13 mouse cellular contexts compared by ENCODE assay signal in genomic region chr9:99152699-99153490, GRCm38 (mm10). TPM values are rescaled to one million over a fixed set of nuclear protein-coding genes. Genes with fewer than 3 reads are reported as not detected.
DNase-seq lines count a peak whose midpoint lies in the region; ATAC-seq and TF ChIP-seq lines count a peak whose summit lies in the region.
"Had no signal": no experiment of that assay in that cellular context is flagged by ENCODE, and none has a peak within 500 bp of the region (broad histone marks: within the 10 kb centered on the region; RNA-seq: fewer than 3 reads in every experiment).

No protein-coding gene starts in this region.

- no peaks in the 10 kb centered on the region for H3K36me3 ChIP-seq in forebrain, embryonic 13.5 days (ENCODE audit: poor library complexity, severe bottlenecking)
- no peaks in the 10 kb centered on the region for H3K36me3 ChIP-seq in forebrain, embryonic 12.5 days (replicated peaks)
- no peaks in the 10 kb centered on the region for H3K36me3 ChIP-seq in kidney, embryonic 15.5 days
- no peaks in the 10 kb centered on the region for H3K36me3 ChIP-seq in midbrain, embryonic 12.5 days
- no peaks in the 10 kb centered on the region for H3K36me3 ChIP-seq in midbrain, embryonic 10.5 days
- H3K36me3 ChIP-seq in myocyte (ENCODE audit: control insufficient read depth, insufficient read depth) = no peaks in the 10 kb centered on the region
- H3K36me3 ChIP-seq: embryonic facial prominence, embryonic 12.5 days; intestine, embryonic 15.5 days; liver, embryonic 12.5 days had no signal

- H3ac ChIP-seq in myocyte (ENCODE audit: control insufficient read depth, insufficient read length) = no peak overlapping the region

- DNase-seq in kidney, adult 11 months = no peak
- no peak for DNase-seq in midbrain, embryonic 10.5 days (ENCODE audit: low spot score)
- DNase-seq in left cerebral cortex, adult 8-10 months (ENCODE audit: low spot score in 2 of 2) = no peak
- DNase-seq: gastrocnemius, adult 2 months; layer of hippocampus, postnatal 36 days had no signal

- H3K4me2 ChIP-seq in forebrain, embryonic 13.5 days = no peak overlapping the region
- H3K4me2 ChIP-seq in forebrain, embryonic 12.5 days = no peak overlapping the region
- no peak overlapping the region for H3K4me2 ChIP-seq in kidney, embryonic 15.5 days
- no peak overlapping the region for H3K4me2 ChIP-seq in midbrain, embryonic 12.5 days (replicated peaks)
- peak overlapping the region; percentile 44 for H3K4me2 ChIP-seq in myocyte (ENCODE audit: low read depth)
- H3K4me2 ChIP-seq: embryonic facial prominence, embryonic 12.5 days; intestine, embryonic 15.5 days; liver, embryonic 12.5 days had no signal

- TF ChIP-seq POLR2A in myocyte (IDR thresholded peaks at IDR 0.05; ENCODE audit: insufficient read length, low read depth) = no peak

- H3K4me1 ChIP-seq in forebrain, embryonic 13.5 days = peaks cover 19% of the 10 kb centered on the region
- H3K4me1 ChIP-seq in forebrain, embryonic 12.5 days = peaks cover 13% of the 10 kb centered on the region; the same call in 1 of the 2 replicates
- H3K4me1 ChIP-seq in kidney, embryonic 15.5 days = no peaks in the 10 kb centered on the region
- H3K4me1 ChIP-seq in midbrain, embryonic 12.5 days = peaks cover 12% of the 10 kb centered on the region; the same call in 1 of the 2 replicates
- peaks cover 15% of the 10 kb centered on the region for H3K4me1 ChIP-seq in midbrain, embryonic 10.5 days
- H3K4me1 ChIP-seq: embryonic facial prominence, embryonic 12.5 days; intestine, embryonic 15.5 days had no signal

- no peak overlapping the region for H3K4me3 ChIP-seq in forebrain, embryonic 13.5 days
- H3K4me3 ChIP-seq in forebrain, embryonic 12.5 days (replicated peaks) = no peak overlapping the region
- H3K4me3 ChIP-seq in kidney, embryonic 15.5 days (replicated peaks) = no peak overlapping the region
- no peak overlapping the region for H3K4me3 ChIP-seq in midbrain, embryonic 12.5 days
- no peak overlapping the region for H3K4me3 ChIP-seq in midbrain, embryonic 10.5 days
- no peak overlapping the region for H3K4me3 ChIP-seq in myocyte
- H3K4me3 ChIP-seq: embryonic facial prominence, embryonic 12.5 days; gastrocnemius, adult 2 months; intestine, embryonic 15.5 days; liver, embryonic 12.5 days had no signal

- no peaks in the 10 kb centered on the region for H3K27me3 ChIP-seq in forebrain, embryonic 13.5 days
- H3K27me3 ChIP-seq in forebrain, embryonic 12.5 days = no peaks in the 10 kb centered on the region
- H3K27me3 ChIP-seq in kidney, embryonic 15.5 days = no peaks in the 10 kb centered on the region
- no peaks in the 10 kb centered on the region for H3K27me3 ChIP-seq in midbrain, embryonic 12.5 days
- no peaks in the 10 kb centered on the region for H3K27me3 ChIP-seq in midbrain, embryonic 10.5 days (ENCODE audit: low read depth, poor library complexity, severe bottlenecking)
- no peaks in the 10 kb centered on the region for H3K27me3 ChIP-seq in myocyte (ENCODE audit: control insufficient read depth, insufficient read depth, insufficient read length)
- H3K27me3 ChIP-seq: embryonic facial prominence, embryonic 12.5 days; intestine, embryonic 15.5 days; liver, embryonic 12.5 days had no signal

- H3K9ac ChIP-seq in forebrain, embryonic 13.5 days = no peak overlapping the region
- no peak overlapping the region for H3K9ac ChIP-seq in forebrain, embryonic 12.5 days
- H3K9ac ChIP-seq in kidney, embryonic 15.5 days = no peak overlapping the region
- H3K9ac ChIP-seq in midbrain, embryonic 12.5 days (replicated peaks) = no peak overlapping the region
- H3K9ac ChIP-seq: embryonic facial prominence, embryonic 12.5 days; intestine, embryonic 15.5 days; liver, embryonic 12.5 days had no signal

- H3K9me3 ChIP-seq in forebrain, embryonic 13.5 days (replicated peaks) = no peaks in the 10 kb centered on the region
- H3K9me3 ChIP-seq in forebrain, embryonic 12.5 days = no peaks in the 10 kb centered on the region
- no peaks in the 10 kb centered on the region for H3K9me3 ChIP-seq in kidney, embryonic 15.5 days (replicated peaks)
- H3K9me3 ChIP-seq in midbrain, embryonic 12.5 days = no peaks in the 10 kb centered on the region
- no peaks in the 10 kb centered on the region for H3K9me3 ChIP-seq in midbrain, embryonic 10.5 days (replicated peaks)
- H3K9me3 ChIP-seq: embryonic facial prominence, embryonic 12.5 days; intestine, embryonic 15.5 days; liver, embryonic 12.5 days had no signal

- peak overlapping the region; percentile 65 for H3K27ac ChIP-seq in forebrain, embryonic 13.5 days
- no peak overlapping the region for H3K27ac ChIP-seq in forebrain, embryonic 12.5 days
- H3K27ac ChIP-seq in kidney, embryonic 15.5 days = peak overlapping the region; percentile 7; the same call in 1 of the 2 replicates
- H3K27ac ChIP-seq in midbrain, embryonic 12.5 days (replicated peaks) = 0 out of 2 replicates have a peak overlapping the region, but pooled peaks have one; percentile 6
- H3K27ac ChIP-seq in midbrain, embryonic 10.5 days (replicated peaks) = no peak overlapping the region
- H3K27ac ChIP-seq: embryonic facial prominence, embryonic 12.5 days; gastrocnemius, adult 2 months; intestine, embryonic 15.5 days; liver, embryonic 12.5 days had no signal

- no peaks in the 10 kb centered on the region for H3K79me2 ChIP-seq in myocyte (ENCODE audit: control insufficient read depth, insufficient read depth)

- 0 out of 2 replicates have a peak, but pooled peaks have one; percentile 4 for ATAC-seq in forebrain, embryonic 13.5 days
- ATAC-seq in forebrain, embryonic 12.5 days (ENCODE audit: low FRiP score) = no peak
- ATAC-seq in kidney, embryonic 15.5 days (replicated peaks; ENCODE audit: low FRiP score) = no peak
- no peak for ATAC-seq in midbrain, embryonic 12.5 days (ENCODE audit: low FRiP score, low read depth)
- ATAC-seq: intestine, embryonic 15.5 days; liver, embryonic 12.5 days had no signal

- WGBS in forebrain, embryonic 13.5 days = 45% methylated on average over 9 of the region's 9 CpGs
- 38% methylated on average over 9 of the region's 9 CpGs for WGBS in forebrain, embryonic 12.5 days
- 19% methylated on average over 9 of the region's 9 CpGs for WGBS in kidney, embryonic 15.5 days
- WGBS in midbrain, embryonic 12.5 days = 34% methylated on average over 9 of the region's 9 CpGs
- 42% methylated on average over 9 of the region's 9 CpGs for WGBS in midbrain, embryonic 10.5 days

TF ChIP-seq in myocyte, 11 proteins besides CTCF, POLR2A, EP300 and RAD21:
- TF ChIP-seq USF1 (IDR thresholded peaks at IDR 0.05; ENCODE audit: low read depth) = no peak
- no peak for TF ChIP-seq SRF (IDR thresholded peaks at IDR 0.05; ENCODE audit: control insufficient read depth, insufficient read length, low read depth)

RNA-seq across cellular contexts. Expression of gene Pik3cb, which starts 12.5 kb away (rescaled TPM):
- polyA plus RNA-seq in forebrain, embryonic 13.5 days (2015; fragmentation: Nextera tagmentation; extraction: Ambion mirVana) = 4.1 and 4.6 TPM in 2 replicates
- polyA plus RNA-seq in forebrain, embryonic 12.5 days (2016; fragmentation: Nextera tagmentation; extraction: Ambion mirVana) = 3.5 and 3.7 TPM in 2 replicates
- polyA plus RNA-seq in kidney, embryonic 15.5 days (2015; fragmentation: Nextera tagmentation; extraction: Ambion mirVana) = 1.3 and 1.4 TPM in 2 replicates
- polyA plus RNA-seq in midbrain, embryonic 12.5 days (2016; fragmentation: Nextera tagmentation; extraction: Ambion mirVana) = 2.4 and 2.8 TPM in 2 replicates
- 1.5 and 1.7 TPM in 2 replicates for polyA plus RNA-seq in midbrain, embryonic 10.5 days (2016; fragmentation: Nextera tagmentation; extraction: Ambion mirVana)
- polyA plus RNA-seq in myocyte (2012; fragmentation: generic; extraction: Trizol) = 3.0 TPM
- total RNA-seq in left cerebral cortex, adult 8-10 months (2022) = 10 to 100 TPM; 21.1 to 25.4 (median 24.5) TPM

Comparison
In these comparisons a context has a peak if more than half of its experiments do, and no peak if none do; other contexts are left out.
1. H3K27ac ChIP-seq: peak in forebrain, embryonic 13.5 days (single experiment), kidney, embryonic 15.5 days (single experiment) and midbrain, embryonic 12.5 days (single experiment); none in forebrain, embryonic 12.5 days (single experiment) and midbrain, embryonic 10.5 days (single experiment).